ENCODE assay signal across 25 mouse cellular contexts in the genomic region with DNA sequence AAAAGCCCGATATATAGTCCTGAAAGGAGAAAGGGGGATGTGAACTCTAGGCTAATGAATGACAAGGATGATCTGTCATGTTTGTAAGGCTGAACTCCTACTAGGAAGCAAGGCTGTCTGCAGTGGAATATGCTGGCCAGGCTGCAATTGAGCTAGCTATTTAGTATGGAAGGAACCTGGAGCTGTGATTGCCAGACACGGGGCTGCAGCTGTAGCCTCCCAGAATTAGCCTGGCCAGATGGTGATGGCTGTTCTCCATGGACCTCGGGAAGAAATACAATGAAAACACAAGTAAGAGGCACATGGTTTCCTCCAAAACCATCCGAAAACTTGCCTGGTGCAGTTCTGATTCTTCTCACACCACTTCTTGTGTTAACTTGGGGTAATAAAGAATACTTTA. TPM values are rescaled to one million over a fixed set of nuclear protein-coding genes. Genes with fewer than 3 reads are reported as not detected.
DNase-seq lines count a peak whose midpoint lies in the region; ATAC-seq and TF ChIP-seq lines count a peak whose summit lies in the region.
"Had no signal": no experiment of that assay in that cellular context is flagged by ENCODE, and none has a peak within 500 bp of the region (broad histone marks: within the 10 kb centered on the region; RNA-seq: fewer than 3 reads in every experiment).

No protein-coding gene starts in this region.

- ATAC-seq in forebrain, embryonic 13.5 days: peak; percentile 36; the same call in 1 of the 2 replicates
- no peak for ATAC-seq in forebrain, embryonic 11.5 days (replicated peaks; ENCODE audit: low FRiP score)
- ATAC-seq in hindbrain, embryonic 14.5 days (ENCODE audit: low FRiP score): peak; percentile 51; the same call in 1 of the 2 replicates
- no peak for ATAC-seq in hindbrain, embryonic 13.5 days (ENCODE audit: low FRiP score)
- ATAC-seq in midbrain, postnatal 0 days (ENCODE audit: low FRiP score): no peak
- ATAC-seq in midbrain, embryonic 11.5 days (ENCODE audit: low FRiP score): no peak
- ATAC-seq: intestine, embryonic 15.5 days had no signal

- WGBS in forebrain, embryonic 13.5 days: 72% methylated on average over 4 of the region's 4 CpGs
- WGBS in forebrain, embryonic 11.5 days: 78% methylated on average over 4 of the region's 4 CpGs
- WGBS in hindbrain, embryonic 14.5 days: 55% methylated on average over 4 of the region's 4 CpGs
- WGBS in hindbrain, embryonic 13.5 days: 54% methylated on average over 4 of the region's 4 CpGs
- 72% methylated on average over 4 of the region's 4 CpGs for WGBS in midbrain, postnatal 0 days
- WGBS in midbrain, embryonic 11.5 days: 73% methylated on average over 4 of the region's 4 CpGs

- TF ChIP-seq CTCF in midbrain, postnatal 0 days (IDR thresholded peaks at IDR 0.05): no peak

- no peaks in the 10 kb centered on the region for H3K9me3 ChIP-seq in forebrain, embryonic 13.5 days (replicated peaks)
- no peaks in the 10 kb centered on the region for H3K9me3 ChIP-seq in forebrain, embryonic 11.5 days (ENCODE audit: control insufficient read depth, low read length)
- no peaks in the 10 kb centered on the region for H3K9me3 ChIP-seq in hindbrain, embryonic 14.5 days (ENCODE audit: control insufficient read depth, low read length)
- H3K9me3 ChIP-seq in hindbrain, embryonic 13.5 days: no peaks in the 10 kb centered on the region
- H3K9me3 ChIP-seq in midbrain, postnatal 0 days (ENCODE audit: low read length): no peaks in the 10 kb centered on the region
- no peaks in the 10 kb centered on the region for H3K9me3 ChIP-seq in midbrain, embryonic 11.5 days (ENCODE audit: control insufficient read depth, low read length)
- H3K9me3 ChIP-seq: intestine, embryonic 15.5 days; kidney, embryonic 15.5 days; limb, embryonic 10.5 days; midbrain, embryonic 10.5 days; neural tube, embryonic 15.5 days; stomach, embryonic 15.5 days had no signal

- no peaks in the 10 kb centered on the region for H3K36me3 ChIP-seq in forebrain, embryonic 13.5 days (ENCODE audit: poor library complexity, severe bottlenecking)
- no peaks in the 10 kb centered on the region for H3K36me3 ChIP-seq in forebrain, embryonic 11.5 days (ENCODE audit: control insufficient read depth, insufficient read depth, low read length)
- H3K36me3 ChIP-seq in hindbrain, embryonic 14.5 days (replicated peaks; ENCODE audit: control insufficient read depth, insufficient read depth): no peaks in the 10 kb centered on the region
- H3K36me3 ChIP-seq in hindbrain, embryonic 13.5 days: no peaks in the 10 kb centered on the region
- no peaks in the 10 kb centered on the region for H3K36me3 ChIP-seq in midbrain, postnatal 0 days (ENCODE audit: insufficient read depth, low read length)
- no peaks in the 10 kb centered on the region for H3K36me3 ChIP-seq in midbrain, embryonic 11.5 days (ENCODE audit: control insufficient read depth, insufficient read depth, low read length)
- H3K36me3 ChIP-seq: intestine, embryonic 15.5 days; kidney, embryonic 15.5 days; limb, embryonic 10.5 days; midbrain, embryonic 10.5 days; neural tube, embryonic 15.5 days; stomach, embryonic 15.5 days had no signal

- H3K27me3 ChIP-seq in forebrain, embryonic 13.5 days: no peaks in the 10 kb centered on the region
- no peaks in the 10 kb centered on the region for H3K27me3 ChIP-seq in forebrain, embryonic 11.5 days (ENCODE audit: control insufficient read depth, insufficient read depth, low read length)
- no peaks in the 10 kb centered on the region for H3K27me3 ChIP-seq in hindbrain, embryonic 14.5 days (ENCODE audit: control insufficient read depth, insufficient read depth, low read length)
- no peaks in the 10 kb centered on the region for H3K27me3 ChIP-seq in hindbrain, embryonic 13.5 days
- H3K27me3 ChIP-seq in midbrain, postnatal 0 days (ENCODE audit: insufficient read depth, low read length): no peaks in the 10 kb centered on the region
- H3K27me3 ChIP-seq in midbrain, embryonic 11.5 days (ENCODE audit: control insufficient read depth, insufficient read depth, low read length): no peaks in the 10 kb centered on the region
- H3K27me3 ChIP-seq: intestine, embryonic 15.5 days; kidney, embryonic 15.5 days; neural tube, embryonic 15.5 days; stomach, embryonic 15.5 days had no signal

- H3K27ac ChIP-seq in forebrain, embryonic 13.5 days: no peak overlapping the region
- no peak overlapping the region for H3K27ac ChIP-seq in forebrain, embryonic 11.5 days (ENCODE audit: low read depth, low read length)
- no peak overlapping the region for H3K27ac ChIP-seq in hindbrain, embryonic 14.5 days
- H3K27ac ChIP-seq in hindbrain, embryonic 13.5 days: no peak overlapping the region
- 0 out of 2 replicates have a peak overlapping the region, but pooled peaks have one; percentile 26 for H3K27ac ChIP-seq in midbrain, postnatal 0 days (ENCODE audit: low read depth, low read length)
- H3K27ac ChIP-seq in midbrain, embryonic 11.5 days (ENCODE audit: low read depth, low read length): no peak overlapping the region
- H3K27ac ChIP-seq: intestine, embryonic 15.5 days; kidney, embryonic 15.5 days; limb, embryonic 10.5 days; midbrain, embryonic 10.5 days; neural tube, embryonic 15.5 days; stomach, embryonic 15.5 days had no signal

- H3K4me3 ChIP-seq in forebrain, embryonic 13.5 days: no peak overlapping the region
- H3K4me3 ChIP-seq in forebrain, embryonic 11.5 days (ENCODE audit: low read depth, low read length): no peak overlapping the region
- no peak overlapping the region for H3K4me3 ChIP-seq in hindbrain, embryonic 14.5 days (replicated peaks; ENCODE audit: low read length)
- H3K4me3 ChIP-seq in hindbrain, embryonic 13.5 days: no peak overlapping the region
- H3K4me3 ChIP-seq in midbrain, postnatal 0 days (ENCODE audit: low read depth, low read length): no peak overlapping the region
- H3K4me3 ChIP-seq in midbrain, embryonic 11.5 days (ENCODE audit: low read depth, low read length): no peak overlapping the region
- H3K4me3 ChIP-seq: intestine, embryonic 15.5 days; kidney, embryonic 15.5 days; limb, embryonic 10.5 days; midbrain, embryonic 10.5 days; myocyte; neural tube, embryonic 15.5 days; stomach, embryonic 15.5 days had no signal

- DNase-seq in forebrain, embryonic 11.5 days (ENCODE audit: low spot score): no peak
- DNase-seq in hindbrain, embryonic 14.5 days (ENCODE audit: low spot score): no peak
- no peak for DNase-seq in midbrain, postnatal 0 days (ENCODE audit: low spot score)
- DNase-seq in midbrain, embryonic 11.5 days (ENCODE audit: low spot score, missing footprints): no peak
- no peak for DNase-seq in embryo, embryonic 9.5 days (ENCODE audit: extremely low spot score)
- DNase-seq in yolk sac, embryonic 10.5 days (ENCODE audit: low spot score): no peak
- DNase-seq: cerebellum, adult 11 months; cerebellum, postnatal 25 days; heart, postnatal 36 days; lung, embryonic 14.5 days; lung, postnatal 4 days had no signal

- H3K4me2 ChIP-seq in forebrain, embryonic 13.5 days: no peak overlapping the region
- no peak overlapping the region for H3K4me2 ChIP-seq in forebrain, embryonic 11.5 days (ENCODE audit: low read depth, low read length, severe bottlenecking)
- no peak overlapping the region for H3K4me2 ChIP-seq in hindbrain, embryonic 14.5 days (replicated peaks)
- H3K4me2 ChIP-seq in hindbrain, embryonic 13.5 days: no peak overlapping the region
- no peak overlapping the region for H3K4me2 ChIP-seq in midbrain, postnatal 0 days (ENCODE audit: low read depth, low read length, poor library complexity, severe bottlenecking)
- H3K4me2 ChIP-seq in midbrain, embryonic 11.5 days: no peak overlapping the region
- H3K4me2 ChIP-seq: heart, embryonic 11.5 days; intestine, embryonic 15.5 days; kidney, embryonic 15.5 days; liver, embryonic 11.5 days; lung, embryonic 14.5 days; neural tube, embryonic 15.5 days; stomach, embryonic 15.5 days had no signal

- H3K9ac ChIP-seq in forebrain, embryonic 13.5 days: no peak overlapping the region
- no peak overlapping the region for H3K9ac ChIP-seq in forebrain, embryonic 11.5 days (ENCODE audit: low read length)
- H3K9ac ChIP-seq in hindbrain, embryonic 14.5 days: no peak overlapping the region
- no peak overlapping the region for H3K9ac ChIP-seq in hindbrain, embryonic 13.5 days
- no peak overlapping the region for H3K9ac ChIP-seq in midbrain, postnatal 0 days (replicated peaks; ENCODE audit: low read length, poor library complexity, severe bottlenecking)
- no peak overlapping the region for H3K9ac ChIP-seq in midbrain, embryonic 11.5 days (ENCODE audit: low read length)
- H3K9ac ChIP-seq: intestine, embryonic 15.5 days; kidney, embryonic 15.5 days; lung, embryonic 14.5 days; neural tube, embryonic 15.5 days; stomach, embryonic 15.5 days had no signal

- no peaks in the 10 kb centered on the region for H3K4me1 ChIP-seq in forebrain, embryonic 13.5 days
- no peaks in the 10 kb centered on the region for H3K4me1 ChIP-seq in forebrain, embryonic 11.5 days (replicated peaks; ENCODE audit: control insufficient read depth, insufficient read depth, low read length)
- H3K4me1 ChIP-seq in hindbrain, embryonic 14.5 days (replicated peaks; ENCODE audit: control insufficient read depth, insufficient read depth, low read length): no peaks in the 10 kb centered on the region
- peaks cover 17% of the 10 kb centered on the region; the same call in 1 of the 2 replicates for H3K4me1 ChIP-seq in hindbrain, embryonic 13.5 days (replicated peaks)
- H3K4me1 ChIP-seq in midbrain, postnatal 0 days (ENCODE audit: insufficient read depth, low read length): no peaks in the 10 kb centered on the region
- H3K4me1 ChIP-seq in midbrain, embryonic 11.5 days (ENCODE audit: control insufficient read depth, insufficient read depth, low read length): no peaks in the 10 kb centered on the region
- H3K4me1 ChIP-seq: intestine, embryonic 15.5 days; kidney, embryonic 15.5 days; neural tube, embryonic 15.5 days; stomach, embryonic 15.5 days had no signal

RNA-seq across cellular contexts. Expression of gene Synpr, which starts 51.6 kb away (rescaled TPM):
- polyA plus RNA-seq in forebrain, embryonic 13.5 days (2015; fragmentation: Nextera tagmentation; extraction: Ambion mirVana): 12.6 and 17.7 TPM in 2 replicates
- 5.4 and 6.9 TPM in 2 replicates for polyA plus RNA-seq in forebrain, embryonic 11.5 days (2014; fragmentation: Nextera tagmentation; extraction: Ambion mirVana)
- 52.7 and 64.2 TPM in 2 replicates for polyA plus RNA-seq in hindbrain, embryonic 14.5 days (2014; fragmentation: Nextera tagmentation; extraction: Ambion mirVana)
- polyA plus RNA-seq in hindbrain, embryonic 13.5 days (2015; fragmentation: Nextera tagmentation; extraction: Ambion mirVana): 35.9 and 38.0 TPM in 2 replicates
- total RNA-seq in midbrain, postnatal 0 days (2014; rRNA removed): 68.1 and 73.2 TPM in 2 replicates
- polyA plus RNA-seq in midbrain, postnatal 0 days (2015; fragmentation: Nextera tagmentation; extraction: Ambion mirVana): 62.9 and 64.4 TPM in 2 replicates
- 7.7 and 8.7 TPM in 2 replicates for polyA plus RNA-seq in midbrain, embryonic 11.5 days (2014; fragmentation: Nextera tagmentation; extraction: Ambion mirVana)
- total RNA-seq: gastrocnemius, adult 18-20 months; MEL had no signal
- polyA plus RNA-seq: spleen, adult 2 months had no signal

Comparison
In these comparisons a context has a peak if more than half of its experiments do, and no peak if none do; other contexts are left out.
1. ATAC-seq: peak in forebrain, embryonic 13.5 days (single experiment) and hindbrain, embryonic 14.5 days (single experiment); none in forebrain, embryonic 11.5 days (single experiment), hindbrain, embryonic 13.5 days (single experiment), midbrain, postnatal 0 days (single experiment) and midbrain, embryonic 11.5 days (single experiment).